Mouse (Mus musculus): Measurements from ENCODE around the gene Bub1.

- TF ChIP-seq CTCF (IDR thresholded peaks at IDR 0.05; ENCODE audit: control insufficient read depth, insufficient read depth, insufficient replicate concordance, low read depth, low read length) = no peak
- TF ChIP-seq POLR2A (IDR thresholded peaks at IDR 0.05; ENCODE audit: control insufficient read depth, low read depth, low read length) = no peak
Observed at GRCm38 (mm10) chr2:127864381-127864780, 32.7 kb upstream of the Bub1 start.

Measured in testis, adult 2 months (tissue).